Mouse (Mus musculus): ENCODE data around the gene Slc25a21. TPM values are rescaled to one million over a fixed set of nuclear protein-coding genes. Genes with fewer than 3 reads are reported as not detected.

Gene Slc25a21
- polyA plus RNA-seq, 1 experiment from 2014 or later = 25.5 TPM

GRCm38 (mm10) chr12:56687640-56688481, 509.4 kb downstream of the Slc25a21 start:
- no peak for ATAC-seq (ENCODE audit: low read depth)
- DNase-seq = no peak
- Histone ChIP-seq H3K9ac (no peak overlapping the region), H3K27ac (no peak overlapping the region), H3K27me3 (peaks cover 95% of the 10 kb centered on the region), H3K4me3 (replicated peaks) (no peak overlapping the region), H3K4me2 (no peak overlapping the region), H3K36me3 (no peaks in the 10 kb centered on the region), H3K9me3 (replicated peaks) (no peaks in the 10 kb centered on the region), H3K4me1 (replicated peaks) (0 out of 2 replicates have a peak, but pooled peaks cover 4% of the 10 kb centered on the region)
- 5% methylated on average over 15 of the region's 15 CpGs for WGBS (ENCODE audit: insufficient replicate concordance)

DNA sequence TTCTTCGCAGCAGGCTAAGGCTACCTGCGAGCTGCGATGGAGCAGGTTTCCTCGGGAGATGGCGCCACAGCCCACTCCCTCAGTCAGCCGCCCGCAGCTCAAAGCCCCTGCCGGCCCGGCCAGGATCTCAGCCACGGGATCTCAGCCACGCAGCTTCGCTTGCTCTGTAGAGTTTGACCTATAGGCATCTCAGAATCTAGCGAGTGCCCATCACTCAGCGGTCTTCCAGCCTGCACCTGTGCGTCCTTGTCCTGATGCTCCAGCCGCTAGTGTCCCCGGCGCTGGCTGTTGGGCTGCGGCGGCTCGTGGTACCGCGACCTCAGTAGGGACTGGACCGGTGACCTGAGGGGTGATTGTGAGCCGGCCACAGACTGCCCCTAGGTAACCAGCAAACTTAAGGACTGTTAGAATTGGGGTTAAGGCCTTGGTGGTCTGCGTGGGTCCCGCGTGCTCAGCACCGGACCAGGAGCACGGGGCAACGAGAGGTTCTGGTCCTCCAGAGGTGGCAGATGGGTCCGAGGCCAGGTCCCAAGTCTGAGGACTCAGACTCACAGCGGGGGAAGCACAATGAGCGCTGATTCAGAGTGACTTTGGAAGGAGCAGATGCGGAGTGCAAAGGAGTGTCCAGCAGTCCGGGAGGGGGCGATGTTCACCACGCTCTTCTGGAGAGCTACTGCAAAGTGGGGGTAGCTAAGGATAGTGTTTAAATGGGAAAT, 516.0 kb downstream of the Slc25a21 start:
- peaks cover 90% of the 10 kb centered on the region for H3K27me3 ChIP-seq
- no peak overlapping the region for H3K9ac ChIP-seq
- H3K4me2 ChIP-seq = peak overlapping the region; percentile 15
- H3K4me1 ChIP-seq (replicated peaks) = no peaks in the 10 kb centered on the region
- no peak overlapping the region for H3K27ac ChIP-seq
- H3K36me3 ChIP-seq = no peaks in the 10 kb centered on the region
- no peaks in the 10 kb centered on the region for H3K9me3 ChIP-seq (replicated peaks)
- DNase-seq = no peak
- H3K4me3 ChIP-seq (replicated peaks) = peak overlapping the region; percentile 21; the same call in 1 of the 2 replicates
- 3% methylated on average over 38 of the region's 38 CpGs for WGBS (ENCODE audit: insufficient replicate concordance)
- no peak for ATAC-seq (ENCODE audit: low read depth)

DNA sequence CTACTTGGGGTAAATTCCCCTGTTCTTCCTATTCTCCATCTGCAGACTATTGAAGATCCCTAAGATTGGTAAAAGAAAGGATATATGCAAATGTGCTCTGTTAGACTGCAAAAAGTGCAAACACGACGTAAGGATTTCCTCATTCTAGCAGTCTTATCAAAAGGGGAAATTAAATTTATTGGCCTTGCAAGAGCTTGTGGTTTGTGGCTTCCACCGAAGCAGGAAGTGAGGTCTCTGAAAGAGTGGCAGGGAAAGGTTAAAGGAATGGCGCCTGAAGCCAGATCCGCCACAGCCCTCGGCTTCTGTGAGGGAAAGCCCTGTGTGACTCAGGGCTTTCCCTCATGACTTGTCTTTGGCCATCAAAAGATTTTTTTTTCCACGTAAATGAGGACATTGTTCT, 519.7 kb downstream of the Slc25a21 start:
- Histone ChIP-seq H3K9me3 (replicated peaks) (no peaks in the 10 kb centered on the region), H3K27ac (no peak overlapping the region), H3K36me3 (no peaks in the 10 kb centered on the region), H3K4me3 (replicated peaks) (no peak overlapping the region), H3K4me2 (no peak overlapping the region), H3K4me1 (replicated peaks) (no peaks in the 10 kb centered on the region), H3K9ac (no peak overlapping the region), H3K27me3 (peaks cover 63% of the 10 kb centered on the region)
- ATAC-seq (ENCODE audit: low read depth) (no peak), DNase-seq (no peak)
- 10% methylated on average over 7 of the region's 7 CpGs for WGBS (ENCODE audit: insufficient replicate concordance)

DNA sequence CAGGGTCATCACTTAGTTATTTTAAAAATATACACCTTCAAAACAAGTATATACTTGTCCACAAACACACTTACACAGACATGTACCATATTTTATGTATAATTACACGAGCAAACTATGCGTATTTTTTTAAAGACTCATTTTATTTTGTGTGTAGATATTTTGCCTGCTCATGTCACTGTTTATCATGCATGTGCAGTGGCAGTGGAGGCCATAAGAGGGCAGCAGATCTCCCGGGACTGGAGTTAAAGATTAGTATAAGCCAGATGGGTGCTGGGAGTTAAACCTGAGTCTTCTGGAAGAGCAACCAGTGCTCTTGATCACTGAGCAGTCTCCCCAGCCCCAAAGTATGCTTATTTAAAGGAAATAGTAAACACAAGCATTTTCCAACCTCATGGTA, 522.5 kb downstream of the Slc25a21 start:
- no peak for DNase-seq
- no peaks in the 10 kb centered on the region for H3K4me1 ChIP-seq (replicated peaks)
- ATAC-seq (ENCODE audit: low read depth) = no peak
- no peak overlapping the region for H3K4me2 ChIP-seq
- H3K27ac ChIP-seq = no peak overlapping the region
- 21% methylated on average over 3 of the region's 3 CpGs for WGBS (ENCODE audit: insufficient replicate concordance)
- peaks cover 37% of the 10 kb centered on the region for H3K27me3 ChIP-seq
- no peaks in the 10 kb centered on the region for H3K36me3 ChIP-seq
- H3K4me3 ChIP-seq (replicated peaks) = no peak overlapping the region
- no peaks in the 10 kb centered on the region for H3K9me3 ChIP-seq (replicated peaks)
- H3K9ac ChIP-seq = no peak overlapping the region

DNA sequence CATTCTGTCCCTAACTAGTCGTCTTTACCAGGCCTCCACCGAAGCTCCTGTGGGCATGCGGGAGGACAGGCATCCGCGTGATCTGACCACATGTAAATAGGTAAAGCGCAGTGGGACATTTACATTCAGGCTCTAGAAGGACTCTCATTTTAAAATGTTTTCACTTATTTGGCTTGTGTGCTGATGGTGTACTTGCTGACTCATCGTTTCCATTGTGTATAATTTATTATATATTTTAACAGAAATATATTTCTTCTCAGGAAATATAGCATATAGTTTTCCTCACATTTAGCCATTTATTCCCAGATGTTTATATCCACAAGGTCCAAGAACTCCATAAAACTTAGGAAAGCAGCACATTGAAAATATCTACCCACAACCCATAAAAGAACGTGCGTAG, 526.5 kb downstream of the Slc25a21 start:
- 80% methylated on average over 9 of the region's 9 CpGs for WGBS (ENCODE audit: insufficient replicate concordance)
- DNase-seq (no peak), ATAC-seq (ENCODE audit: low read depth) (no peak)
- H3K36me3 ChIP-seq = no peaks in the 10 kb centered on the region
- H3K4me3 ChIP-seq (replicated peaks) = no peak overlapping the region
- no peak overlapping the region for H3K4me2 ChIP-seq
- no peak overlapping the region for H3K27ac ChIP-seq
- no peaks in the 10 kb centered on the region for H3K9me3 ChIP-seq (replicated peaks)
- no peak overlapping the region for H3K9ac ChIP-seq
- H3K4me1 ChIP-seq (replicated peaks) = no peaks in the 10 kb centered on the region
- peaks cover 5% of the 10 kb centered on the region; the same call in 1 of the 2 replicates for H3K27me3 ChIP-seq

DNA sequence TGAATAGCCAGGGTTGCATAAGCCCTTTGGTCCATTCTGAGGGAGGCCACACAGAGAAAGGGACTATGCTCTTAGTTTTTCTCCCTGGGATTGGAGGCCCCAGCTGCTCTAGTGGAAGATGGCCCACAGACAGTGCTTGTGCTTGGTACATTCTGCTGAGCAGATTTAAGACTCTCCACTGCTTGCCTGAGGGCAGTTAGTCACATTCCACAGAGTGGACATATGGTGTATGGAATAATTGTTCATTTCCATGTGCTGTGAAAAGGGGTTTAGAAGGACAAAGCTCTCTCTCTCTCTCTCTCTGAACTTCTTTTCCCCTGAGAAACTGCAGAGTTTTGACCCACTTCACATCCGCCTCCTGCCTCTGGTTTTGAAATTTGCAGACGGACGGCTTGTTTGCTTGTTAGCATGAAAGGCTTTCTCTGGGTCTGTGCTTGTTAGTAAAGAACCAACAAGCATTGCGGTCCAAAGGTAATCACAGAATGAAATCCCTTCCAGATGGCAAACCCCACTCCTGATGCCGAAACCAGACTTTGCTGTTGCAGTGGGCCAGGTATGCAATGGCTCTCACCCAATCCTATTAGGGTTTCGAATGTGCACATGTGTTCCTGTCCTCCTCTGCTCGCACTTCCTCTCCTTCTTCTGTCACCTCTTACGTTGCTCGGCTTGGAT, 527.7 kb downstream of the Slc25a21 start:
- 73% methylated on average over 9 of the region's 9 CpGs for WGBS (ENCODE audit: insufficient replicate concordance)
- Histone ChIP-seq H3K4me3 (replicated peaks) (no peak overlapping the region), H3K9ac (no peak overlapping the region), H3K4me2 (no peak overlapping the region), H3K9me3 (replicated peaks) (no peaks in the 10 kb centered on the region), H3K4me1 (replicated peaks) (no peaks in the 10 kb centered on the region), H3K27me3 (0 out of 2 replicates have a peak, but pooled peaks cover 3% of the 10 kb centered on the region), H3K27ac (no peak overlapping the region), H3K36me3 (no peaks in the 10 kb centered on the region)
- DNase-seq (no peak), ATAC-seq (ENCODE audit: low read depth) (no peak)

Other genes with a start within 250 kb of the Slc25a21 start
- 45.9 and 57.1 TPM in 2 replicates for gene Prps1l3, start 32.9 kb upstream of the Slc25a21 start, polyA plus RNA-seq (2015; fragmentation: Nextera tagmentation; extraction: Ambion mirVana)
- 4.2 and 4.8 TPM in 2 replicates for gene Mipol1, start 33.0 kb upstream of the Slc25a21 start, polyA plus RNA-seq (2015; fragmentation: Nextera tagmentation; extraction: Ambion mirVana)